Mouse (Mus musculus) hematopoietic stem cell, adult 5-6 weeks (primary cell): ENCODE measurements around the gene Unc80. TPM values are rescaled to one million over a fixed set of nuclear protein-coding genes. Genes with fewer than 3 reads are reported as not detected.

Source experiments
- ATAC-seq, 2 experiments: fragments of 125-278 bp in 1 of 2; replicated peaks in 1 of 2; 2 replicates each; pipeline ENCODE4 v1.8.0; 2016 to 2017; ENCODE audit warnings: inconsistent platforms in 2 of 2, mild to moderate bottlenecking in 2 of 2, moderate number of reproducible peaks in 2 of 2, low read depth in 1 of 2, moderate TSS enrichment in 1 of 2; ENCODE audit not compliant: low FRiP score in 2 of 2, poor library complexity in 2 of 2, severe bottlenecking in 2 of 2, insufficient read depth in 1 of 2, low TSS enrichment in 1 of 2
- total RNA-seq: library from RNA; stranded (forward); fragments of 172-1452, 232-1000 nt; gene quantifications from 2 replicates; pipeline ENCODE4 v1.2.3, GENCODE M21; 2017

The Unc80 gene
- total RNA-seq = not detected in 2 replicates

DNA sequence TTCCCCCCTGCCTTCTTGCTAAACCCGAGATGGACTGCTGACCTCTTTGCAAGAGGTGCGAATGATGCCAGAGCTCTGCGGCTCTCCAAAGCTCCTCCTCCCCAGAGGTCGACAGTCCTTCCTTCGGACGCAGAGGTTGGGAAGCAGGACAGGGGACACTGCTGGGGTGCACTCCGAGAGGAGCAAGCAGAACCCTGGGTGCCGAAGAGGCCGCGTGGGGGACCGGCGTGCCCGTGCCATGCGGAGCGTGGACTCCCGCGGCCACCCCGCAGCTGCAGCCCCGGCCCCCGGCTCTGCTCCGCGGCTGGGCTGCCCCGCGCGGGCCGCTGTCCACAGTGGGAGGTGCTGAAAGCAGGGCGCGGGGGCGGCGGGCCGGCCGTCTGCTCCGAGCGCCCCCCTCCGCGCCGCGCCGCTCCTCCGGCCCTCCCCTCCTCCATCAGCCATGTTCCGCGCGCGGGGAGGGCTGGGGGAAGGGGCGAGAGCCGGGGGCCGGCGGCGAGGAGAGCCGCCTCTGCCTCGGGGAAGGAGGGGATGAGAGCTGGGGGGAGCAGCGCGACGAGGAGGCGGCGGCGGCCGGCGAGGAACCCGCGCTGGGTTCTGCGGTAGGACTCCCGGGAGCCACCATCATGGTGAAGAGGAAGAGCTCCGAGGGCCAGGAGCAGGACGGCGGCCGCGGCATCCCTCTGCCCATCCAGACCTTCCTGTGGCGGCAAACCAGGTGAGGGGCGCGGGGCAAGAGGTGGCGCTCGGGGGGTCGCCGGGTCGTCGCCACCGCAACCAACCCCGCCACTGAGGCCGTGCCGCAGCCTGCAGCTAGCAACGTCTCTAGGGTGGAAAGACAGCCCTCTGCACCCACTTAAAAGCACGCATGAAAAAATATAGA is at the start of gene Unc80:
Gene Unc80 (plus strand): TSS at position 547 of the 883 bp plus-strand sequence.
- peak; percentile 37 to 53; a peak in 3 of 4 replicates for ATAC-seq

DNA sequence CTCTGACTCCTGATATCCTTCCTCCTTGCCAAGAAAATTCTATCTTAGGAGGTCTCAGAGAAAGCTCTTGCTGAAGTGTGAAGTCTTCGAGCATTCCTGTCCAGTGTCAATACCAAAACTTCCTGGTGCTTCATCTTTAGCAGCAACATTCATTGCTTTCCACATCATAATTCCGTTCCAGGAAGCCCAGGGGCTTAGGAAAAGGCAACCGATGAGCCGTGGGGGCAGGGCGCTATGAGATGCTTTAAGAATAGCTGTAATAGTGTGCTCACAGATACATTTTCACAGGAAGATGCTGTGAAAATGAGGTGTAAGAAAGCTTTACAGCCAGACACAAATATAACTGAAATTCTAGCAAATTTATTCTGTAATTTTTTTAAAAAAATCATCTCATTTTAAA is 42.1 kb upstream of the Unc80 start:
- no peak for ATAC-seq

GRCm38 (mm10) chr1:66430962-66431361 is 37.2 kb upstream of the Unc80 start:
- no peak for ATAC-seq

DNA sequence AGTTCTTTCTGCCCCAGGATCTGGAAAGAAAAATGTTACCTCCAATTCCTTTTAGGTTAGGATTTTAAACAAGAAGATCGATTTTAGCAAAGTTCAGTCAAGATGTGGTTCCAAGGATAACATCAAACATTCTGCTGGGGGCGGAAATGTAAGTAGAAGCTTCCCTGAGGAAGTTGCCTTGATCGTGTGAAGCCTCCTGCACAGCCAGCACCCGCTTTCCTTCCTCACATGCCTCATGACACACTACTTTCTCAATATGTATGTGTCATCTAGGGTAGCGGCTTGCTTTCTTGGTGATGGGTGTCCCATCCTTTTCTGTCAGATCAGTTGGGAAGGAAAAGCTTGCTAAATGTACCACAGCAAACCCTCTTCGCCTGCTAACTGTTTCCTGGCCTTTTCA is 36.7 kb upstream of the Unc80 start:
- ATAC-seq = no peak

DNA sequence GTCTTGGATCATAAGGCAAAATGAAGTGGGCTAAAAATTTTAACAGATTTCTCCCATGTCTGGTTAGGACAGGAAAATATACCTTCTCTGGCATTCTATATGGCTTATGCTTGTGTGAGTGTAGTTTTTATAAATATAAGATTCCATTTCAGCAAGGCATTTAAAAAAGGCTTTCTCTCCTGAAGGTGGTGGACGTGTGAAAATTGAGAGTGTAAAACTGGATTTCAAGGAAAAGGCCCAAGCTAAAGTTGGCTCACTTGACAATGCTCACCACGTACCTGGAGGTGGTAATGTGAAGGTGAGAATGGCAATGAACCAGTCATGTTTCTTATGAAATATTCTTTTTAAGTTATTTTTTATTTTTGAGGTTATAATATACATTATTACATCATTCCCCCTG is 30.1 kb upstream of the Unc80 start:
- no peak for ATAC-seq

DNA sequence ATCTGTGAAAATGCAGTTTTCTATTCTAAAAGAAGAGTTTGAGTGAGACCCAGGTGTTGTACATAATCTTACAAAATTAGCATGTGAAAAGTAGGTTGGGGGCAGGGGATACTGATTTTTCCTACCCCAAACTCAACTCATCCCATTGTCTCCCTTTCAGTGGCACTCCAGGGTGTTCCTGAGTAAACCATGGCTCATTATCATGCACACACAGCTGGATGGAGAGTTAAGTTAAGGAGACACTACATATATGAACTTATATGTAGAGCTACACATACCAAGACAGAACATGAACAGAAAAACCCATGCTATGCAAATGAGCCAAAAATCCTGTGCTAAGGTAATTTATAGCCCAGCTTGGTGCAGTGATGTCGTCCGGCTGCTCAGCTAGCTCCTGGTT is 25.2 kb upstream of the Unc80 start:
- ATAC-seq = no peak

GRCm38 (mm10) chr1:66449471-66449870 is 18.7 kb upstream of the Unc80 start:
- ATAC-seq = no peak

DNA sequence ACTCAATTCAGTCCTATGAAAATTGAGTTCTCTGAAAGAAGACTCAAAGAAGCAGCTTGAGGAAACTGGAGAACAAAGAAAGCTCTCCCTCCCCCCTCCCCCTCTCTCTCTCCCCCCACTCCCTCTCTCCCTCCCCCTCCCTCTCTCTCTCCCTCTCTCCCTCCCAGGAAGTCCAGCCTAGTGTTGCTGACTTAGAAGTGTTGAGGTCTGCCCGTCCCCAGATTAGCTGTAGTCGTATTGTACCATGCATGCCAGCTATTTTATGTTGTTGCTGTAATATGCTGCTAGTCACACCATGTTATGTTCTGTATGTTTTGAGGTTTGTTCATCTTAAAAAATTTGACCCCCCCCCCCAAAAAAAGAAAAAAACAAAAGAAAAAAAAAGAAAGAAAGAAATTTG is 11.6 kb upstream of the Unc80 start:
- no peak for ATAC-seq

DNA sequence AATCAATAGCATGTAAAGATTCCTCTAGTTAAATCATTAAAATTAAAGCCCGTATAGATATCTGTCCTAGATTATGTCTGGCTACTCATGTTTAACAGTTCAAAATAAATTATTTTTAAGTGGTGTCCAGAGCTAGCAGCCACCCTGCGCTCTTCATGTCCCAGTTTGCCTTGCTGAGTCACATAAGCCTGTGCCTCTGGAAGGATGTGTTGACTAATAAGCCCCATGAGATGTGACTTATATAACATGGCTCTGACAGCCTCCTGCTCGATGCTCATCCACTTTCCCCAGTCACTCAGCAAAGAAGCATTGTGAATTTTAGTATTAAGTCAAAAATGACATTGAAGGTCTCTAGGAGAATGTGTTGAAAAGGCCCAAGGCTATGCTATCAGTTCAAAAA is 10.4 kb upstream of the Unc80 start:
- no peak for ATAC-seq

GRCm38 (mm10) chr1:66459394-66459793 is 8.8 kb upstream of the Unc80 start:
- ATAC-seq = no peak

- no peak for ATAC-seq
Observed at GRCm38 (mm10) chr1:66460850-66461249, 7.3 kb upstream of the Unc80 start.

- ATAC-seq = no peak
Observed at GRCm38 (mm10) chr1:66468704-66469020, 495 bp downstream of the Unc80 start.

GRCm38 (mm10) chr1:66482751-66483150 is 14.6 kb downstream of the Unc80 start:
- ATAC-seq = no peak

DNA sequence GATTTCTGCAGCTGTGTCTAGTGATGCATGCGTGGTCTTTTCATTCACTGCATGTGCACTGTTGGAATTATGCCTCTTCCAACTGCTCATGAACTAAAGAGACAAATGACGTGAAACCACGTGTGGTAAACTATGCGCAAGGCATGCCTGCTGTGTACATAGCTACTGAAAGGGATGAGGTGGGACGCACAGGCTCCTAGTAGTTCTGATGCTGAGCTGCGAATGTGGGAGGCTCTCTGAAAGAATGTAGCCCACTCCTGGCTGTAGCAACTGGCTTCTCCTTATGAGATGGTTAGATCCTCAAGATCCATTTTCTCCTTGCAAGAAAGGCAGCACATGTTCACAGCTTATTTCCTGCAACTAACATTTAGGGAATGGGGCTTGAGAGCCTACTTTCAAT is 24.9 kb downstream of the Unc80 start:
- ATAC-seq = no peak

DNA sequence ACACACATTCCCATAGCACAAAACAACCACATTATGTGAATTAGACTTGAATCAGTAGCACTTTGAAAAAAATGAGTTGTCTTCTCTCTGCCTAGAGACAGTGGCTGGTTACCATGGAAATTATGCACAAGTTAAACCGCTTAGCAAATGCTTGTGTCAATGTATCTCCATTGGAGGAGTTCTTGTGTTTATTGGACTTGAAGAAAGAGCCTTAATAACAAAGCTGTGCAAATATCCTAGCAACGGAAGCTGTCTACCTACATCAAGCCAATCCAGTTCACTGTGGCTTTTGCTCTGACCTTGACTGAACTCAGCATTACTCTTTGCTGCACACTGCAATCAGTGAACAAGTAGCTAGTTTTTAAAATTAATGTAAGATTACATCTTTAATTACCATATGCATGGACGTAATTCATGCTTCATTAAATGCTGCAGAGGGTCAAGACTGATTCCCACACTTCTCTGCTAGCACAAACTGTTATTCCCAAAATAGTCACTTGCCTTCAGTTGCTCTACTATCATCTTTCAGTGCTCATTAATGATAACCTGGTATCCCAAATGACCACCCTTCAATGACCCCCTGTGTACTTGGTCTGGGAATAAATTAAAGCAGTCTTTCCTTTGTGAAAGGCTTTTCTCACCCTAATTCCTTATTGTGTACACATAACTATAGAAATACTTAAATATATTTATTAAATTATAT is 27.3 kb downstream of the Unc80 start:
- no peak for ATAC-seq

- no peak for ATAC-seq
Observed at GRCm38 (mm10) chr1:66550812-66551211, 82.6 kb downstream of the Unc80 start.

DNA sequence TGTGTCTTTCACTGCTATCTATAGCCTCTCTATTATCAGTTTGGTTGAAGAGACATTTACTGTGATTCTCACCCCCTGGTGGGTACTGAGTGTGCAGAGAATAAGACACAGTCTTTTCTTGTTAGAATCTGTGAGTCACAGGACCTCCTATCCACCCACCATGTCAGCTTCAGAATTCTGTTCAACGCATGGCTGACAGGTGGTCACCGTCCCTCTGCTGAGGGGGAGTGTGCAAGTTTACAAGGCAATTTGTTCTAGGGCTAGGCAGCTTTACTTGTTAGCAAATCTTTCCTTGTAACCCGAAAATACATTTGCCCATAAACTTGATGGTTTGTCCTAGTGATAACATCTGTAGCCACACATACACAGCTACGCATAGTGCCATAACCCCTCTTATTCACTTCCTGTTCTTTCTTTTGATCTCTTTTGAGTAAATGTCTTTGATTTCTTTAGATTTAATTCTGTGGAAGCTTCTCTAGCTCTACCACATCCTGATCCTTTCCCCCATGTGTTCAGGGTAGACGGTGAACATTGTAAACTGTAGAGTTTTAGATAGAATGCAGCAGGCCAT is 84.3 kb downstream of the Unc80 start:
- ATAC-seq = no peak

DNA sequence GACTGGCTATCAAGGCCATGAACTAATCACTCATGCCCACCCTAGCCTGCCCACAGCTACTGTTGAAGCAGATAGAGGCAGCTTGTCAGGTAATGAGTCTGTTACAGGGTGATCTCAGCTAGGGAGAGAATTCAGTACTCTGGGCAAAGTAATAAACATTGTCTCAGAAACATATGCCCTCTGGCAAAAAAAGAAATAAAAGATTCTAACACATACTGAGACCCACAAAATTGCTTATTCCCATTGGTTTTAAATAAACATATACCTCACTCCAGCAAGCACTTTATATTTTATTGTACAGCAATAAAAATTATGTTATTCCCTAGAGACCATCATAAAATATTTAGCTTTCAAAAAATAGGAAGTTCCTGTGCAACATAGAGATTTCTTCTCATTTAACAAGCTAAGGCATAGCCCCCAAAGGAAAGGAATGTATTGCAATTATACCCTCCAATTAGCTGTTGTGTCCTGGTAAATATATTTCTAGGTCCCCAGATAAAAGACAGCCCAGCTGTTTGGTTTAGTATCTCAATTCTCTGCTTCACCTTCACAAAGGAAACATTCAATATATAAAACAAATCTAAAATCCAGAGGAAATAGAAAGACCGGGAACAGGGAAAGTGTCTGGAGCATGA is 93.6 kb downstream of the Unc80 start:
- ATAC-seq = no peak
